Mouse (Mus musculus) embryonic fibroblast, embryonic 13.5 days (primary cell): ENCODE results near the gene Cpm. TPM values are rescaled to one million over a fixed set of nuclear protein-coding genes. Genes with fewer than 3 reads are reported as not detected.

Source experiments
- H3K27ac ChIP-seq: 2 replicates; pipeline ENCODE4 v1.5.1; 2012; ENCODE audit warnings: low read length, control low read depth, inconsistent platforms; ENCODE audit not compliant: insufficient read depth
- H3K4me1 ChIP-seq: 2 replicates; pipeline ENCODE4 v1.6.1; 2011; ENCODE audit warnings: low read length; ENCODE audit not compliant: control insufficient read depth, insufficient read depth
- H3K4me3 ChIP-seq: 2 replicates; pipeline ENCODE4 v1.5.1; 2011; ENCODE audit warnings: mild to moderate bottlenecking, control low read depth, low read length; ENCODE audit not compliant: insufficient read depth
- CTCF ChIP-seq: IDR thresholded peaks from 2 replicates; pipeline ENCODE4 v1.5.1; 2011; ENCODE audit warnings: mild to moderate bottlenecking, control low read depth, low read length, moderate library complexity, borderline replicate concordance; ENCODE audit not compliant: insufficient read depth
- POLR2A ChIP-seq: IDR thresholded peaks from 2 replicates; pipeline ENCODE4 v1.6.1; 2011; ENCODE audit warnings: low read depth, mild to moderate bottlenecking, control low read depth, low read length, moderate library complexity
- polyA plus RNA-seq: library from polyadenylated mRNA; stranded (reverse); fragments of >200 nt; gene quantifications from 2 replicates; pipeline ENCODE4 v1.2.4, GENCODE M21; 2011; ENCODE audit warnings: low read depth; ENCODE audit not compliant: missing spikeins, insufficient read length

The Cpm gene
- polyA plus RNA-seq, 1 experiment: 1.4 TPM

GRCm38 (mm10) chr10:117628363-117629168 lies 734 bp upstream of the Cpm start:
- TF ChIP-seq POLR2A: no peak
- no peak for TF ChIP-seq CTCF
- Histone ChIP-seq H3K4me1 (no peaks in the 10 kb centered on the region), H3K27ac (no peak overlapping the region), H3K4me3 (peak overlapping the region; percentile 48)

- no peak overlapping the region for H3K4me3 ChIP-seq
- no peaks in the 10 kb centered on the region for H3K4me1 ChIP-seq
- TF ChIP-seq CTCF (no peak), POLR2A (no peak)
- H3K27ac ChIP-seq: no peak overlapping the region
Measured at GRCm38 (mm10) chr10:117630176-117630575, 876 bp downstream of the Cpm start.

- no peak overlapping the region for H3K4me3 ChIP-seq
- no peak overlapping the region for H3K27ac ChIP-seq
- H3K4me1 ChIP-seq: no peaks in the 10 kb centered on the region
- TF ChIP-seq CTCF (no peak), POLR2A (no peak)
Measured at GRCm38 (mm10) chr10:117630810-117631209, 1.5 kb downstream of the Cpm start.

- Histone ChIP-seq H3K27ac (no peak overlapping the region), H3K4me1 (no peaks in the 10 kb centered on the region), H3K4me3 (no peak overlapping the region)
- TF ChIP-seq POLR2A (no peak), CTCF (no peak)
Measured at GRCm38 (mm10) chr10:117631562-117632259, 2.4 kb downstream of the Cpm start.

GRCm38 (mm10) chr10:117632394-117632793 lies 3.1 kb downstream of the Cpm start:
- TF ChIP-seq CTCF (no peak), POLR2A (no peak)
- H3K27ac ChIP-seq: no peak overlapping the region
- no peaks in the 10 kb centered on the region for H3K4me1 ChIP-seq
- H3K4me3 ChIP-seq: no peak overlapping the region

- TF ChIP-seq POLR2A (no peak), CTCF (no peak)
- Histone ChIP-seq H3K4me3 (no peak overlapping the region), H3K27ac (no peak overlapping the region), H3K4me1 (no peaks in the 10 kb centered on the region)
Measured at GRCm38 (mm10) chr10:117633564-117634208, 4.4 kb downstream of the Cpm start.

- H3K4me3 ChIP-seq: no peak overlapping the region
- TF ChIP-seq CTCF (no peak), POLR2A (no peak)
- H3K4me1 ChIP-seq: no peaks in the 10 kb centered on the region
- H3K27ac ChIP-seq: no peak overlapping the region
Measured at GRCm38 (mm10) chr10:117634323-117635030, 5.2 kb downstream of the Cpm start.

- Histone ChIP-seq H3K27ac (no peak overlapping the region), H3K4me1 (no peaks in the 10 kb centered on the region), H3K4me3 (no peak overlapping the region)
- TF ChIP-seq POLR2A: no peak
- TF ChIP-seq CTCF: no peak
Measured at GRCm38 (mm10) chr10:117635078-117635771, 5.9 kb downstream of the Cpm start.

GRCm38 (mm10) chr10:117635823-117636589 lies 6.7 kb downstream of the Cpm start:
- Histone ChIP-seq H3K4me3 (no peak overlapping the region), H3K4me1 (no peaks in the 10 kb centered on the region), H3K27ac (no peak overlapping the region)
- no peak for TF ChIP-seq POLR2A
- no peak for TF ChIP-seq CTCF
